Mouse (Mus musculus): ENCODE results near the gene Il25. TPM values are rescaled to one million over a fixed set of nuclear protein-coding genes. Genes with fewer than 3 reads are reported as not detected.
"Not testable (repeated sequence)": the region's sequence is repeated elsewhere in the genome, so short reads cannot be mapped to it uniquely, and the experiment has no call there.

Il25 gene
- polyA plus RNA-seq, 1 experiment from 2014 or later, result not detected

- Histone ChIP-seq H3K9me3 (no peaks in the 10 kb centered on the region), H3K4me2 (peak overlapping the region; percentile 70), H3K27me3 (replicated peaks) (no peaks in the 10 kb centered on the region; the same call in 1 of the 2 replicates), H3K9ac (peak overlapping the region; percentile 54), H3K27ac (replicated peaks) (peak overlapping the region; percentile 90), H3K36me3 (peaks cover 50% of the 10 kb centered on the region), H3K4me3 (no peak overlapping the region), H3K4me1 (peaks cover 58% of the 10 kb centered on the region)
- no peak for ATAC-seq (ENCODE audit: extremely low read depth, insufficient number of reproducible peaks, low FRiP score, low TSS enrichment)
- WGBS, result 36% methylated on average over 3 of the region's 3 CpGs
Measured at GRCm38 (mm10) chr14:54967874-54968273, 35.4 kb downstream of the Il25 start.

DNA sequence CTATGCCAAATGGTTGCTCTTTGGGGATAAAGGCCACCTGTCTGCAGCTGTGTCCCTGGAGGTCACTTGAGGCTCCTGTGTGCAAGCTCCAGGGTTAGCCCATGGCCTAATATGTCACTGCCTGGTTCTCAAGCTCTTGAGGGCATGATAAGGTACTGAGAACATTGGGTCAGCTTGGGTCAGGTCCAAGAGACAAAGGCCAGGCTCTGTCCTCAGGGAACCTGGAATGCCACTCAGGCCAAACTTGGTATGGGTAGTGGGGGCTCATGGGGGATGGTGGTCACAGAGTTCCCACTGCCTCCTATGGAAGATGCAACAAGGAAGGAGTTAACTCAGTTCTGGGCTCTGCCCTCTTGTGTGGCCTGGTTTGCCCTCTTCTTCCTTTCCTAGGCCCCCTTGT, 35.8 kb downstream of the Il25 start:
- peaks cover 52% of the 10 kb centered on the region for H3K36me3 ChIP-seq
- H3K9ac ChIP-seq, result peak overlapping the region; percentile 54
- H3K27me3 ChIP-seq (replicated peaks), result no peaks in the 10 kb centered on the region; the same call in 1 of the 2 replicates
- no peaks in the 10 kb centered on the region for H3K9me3 ChIP-seq
- H3K4me2 ChIP-seq, result 0 out of 2 replicates have a peak overlapping the region, but pooled peaks have one; percentile 70
- peak; percentile 22 for ATAC-seq (ENCODE audit: extremely low read depth, insufficient number of reproducible peaks, low FRiP score, low TSS enrichment)
- peak overlapping the region; percentile 90 for H3K27ac ChIP-seq (replicated peaks)
- peaks cover 59% of the 10 kb centered on the region for H3K4me1 ChIP-seq
- H3K4me3 ChIP-seq, result no peak overlapping the region

- H3K4me2 ChIP-seq; H3K27me3 ChIP-seq (replicated peaks); ATAC-seq (ENCODE audit: extremely low read depth, insufficient number of reproducible peaks, low FRiP score, low TSS enrichment); H3K9me3 ChIP-seq; H3K4me3 ChIP-seq: not testable (repeated sequence)
- Histone ChIP-seq H3K9ac (peak overlapping the region; percentile 64), H3K4me1 (peaks cover 60% of the 10 kb centered on the region), H3K36me3 (peaks cover 75% of the 10 kb centered on the region), H3K27ac (replicated peaks) (peak overlapping the region; percentile 90)
- 74% methylated on average over 11 of the region's 11 CpGs for WGBS
Measured at GRCm38 (mm10) chr14:54972786-54973185, 40.3 kb downstream of the Il25 start.

DNA sequence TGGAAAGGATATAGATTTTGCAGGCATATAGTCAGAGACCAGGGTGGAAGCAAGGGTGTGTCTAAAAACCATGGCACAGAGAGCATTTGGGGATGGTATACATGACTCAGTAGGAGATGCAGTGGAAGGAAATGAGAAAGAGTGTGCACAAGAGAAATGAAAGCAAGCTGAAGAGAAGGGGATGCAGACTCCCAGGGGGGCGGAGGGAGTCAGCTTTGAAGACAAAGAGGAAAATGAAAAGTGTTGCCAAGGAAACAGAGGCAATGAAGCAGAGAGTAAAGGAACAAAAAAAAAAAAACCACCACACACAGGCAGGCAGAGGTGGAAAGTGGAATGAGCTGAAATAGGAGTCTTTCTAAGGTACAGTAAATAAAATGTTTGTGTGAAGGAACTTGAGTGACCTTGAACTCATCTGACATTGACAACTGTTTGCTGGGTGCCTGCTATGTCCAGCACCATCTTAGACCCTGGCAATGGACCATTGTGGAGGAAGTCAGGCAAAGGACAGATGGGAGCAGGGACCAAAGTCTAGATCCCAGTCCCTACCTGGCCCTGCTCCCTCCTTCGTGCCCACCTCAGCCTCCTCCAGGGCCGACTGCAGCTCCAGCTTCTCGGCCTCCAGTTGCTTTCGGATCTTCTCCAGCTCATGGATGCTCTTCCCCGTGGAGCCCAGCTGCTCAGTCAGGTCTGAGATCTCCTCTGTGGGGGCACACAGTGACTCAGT, 41.7 kb downstream of the Il25 start:
- peaks cover 89% of the 10 kb centered on the region for H3K36me3 ChIP-seq
- no peak overlapping the region for H3K4me2 ChIP-seq
- no peaks in the 10 kb centered on the region for H3K9me3 ChIP-seq
- no peak overlapping the region for H3K4me3 ChIP-seq
- peak overlapping the region; percentile 67 for H3K9ac ChIP-seq
- 71% methylated on average over 6 of the region's 6 CpGs for WGBS
- peaks cover 10% of the 10 kb centered on the region for H3K27me3 ChIP-seq (replicated peaks)
- peak overlapping the region; percentile 90 for H3K27ac ChIP-seq (replicated peaks)
- ATAC-seq (ENCODE audit: extremely low read depth, insufficient number of reproducible peaks, low FRiP score, low TSS enrichment), result no peak
- peaks cover 56% of the 10 kb centered on the region for H3K4me1 ChIP-seq

DNA sequence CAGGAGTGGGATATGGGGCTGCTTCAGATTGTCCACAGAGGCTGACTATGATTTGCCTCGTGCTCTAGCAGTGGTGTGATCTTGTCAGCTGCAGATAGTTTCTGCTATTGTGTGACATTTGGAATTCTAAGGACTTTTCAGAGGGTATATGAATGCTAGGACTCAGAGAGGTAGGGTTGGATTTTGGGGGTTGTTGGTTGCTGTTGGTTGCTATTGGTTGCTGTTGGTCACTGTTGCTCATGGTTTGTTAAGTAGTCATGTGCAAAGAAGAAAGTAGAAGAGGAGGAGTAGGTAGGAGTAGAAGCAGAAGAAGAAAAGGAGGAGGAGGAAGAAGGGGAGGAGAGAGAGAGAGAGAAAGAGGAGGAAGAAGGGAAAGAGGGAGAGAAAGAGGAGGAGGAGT, 44.1 kb downstream of the Il25 start, which contains the start of gene Gm17428:
Gene Gm17428 (plus strand): TSS at position 301 of the 400 bp plus-strand sequence.
- WGBS, result 50% methylated on average over 1 of the region's 1 CpGs
- H3K27ac ChIP-seq (replicated peaks), result peak within 1 kb of the TSS; percentile 90
- peak within 1 kb of the TSS; percentile 8; the same call in 1 of the 2 replicates for H3K4me2 ChIP-seq

GRCm38 (mm10) chr14:54978664-54979063, 46.2 kb downstream of the Il25 start:
- 61% methylated on average over 8 of the region's 8 CpGs for WGBS
- ATAC-seq (ENCODE audit: extremely low read depth, insufficient number of reproducible peaks, low FRiP score, low TSS enrichment), result no peak
- Histone ChIP-seq H3K9ac (peak overlapping the region; percentile 79), H3K9me3 (no peaks in the 10 kb centered on the region), H3K4me1 (peaks cover 28% of the 10 kb centered on the region), H3K36me3 (peaks cover 87% of the 10 kb centered on the region), H3K27ac (replicated peaks) (peak overlapping the region; percentile 72), H3K27me3 (replicated peaks) (peaks cover 10% of the 10 kb centered on the region), H3K4me2 (peak overlapping the region; percentile 51), H3K4me3 (peak overlapping the region; percentile 22)

More for the DNA sequence above, 44.1 kb downstream of the Il25 start, which contains the start of gene Gm17428:
- Histone ChIP-seq H3K27me3 (replicated peaks) (peaks cover 10% of the 10 kb centered on the region), H3K4me1 (peaks cover 40% of the 10 kb centered on the region), H3K4me3 (no peak within 1 kb of the TSS), H3K36me3 (peaks cover 87% of the 10 kb centered on the region), H3K9me3 (no peaks in the 10 kb centered on the region), H3K9ac (peak within 1 kb of the TSS; percentile 79)
- no peak for ATAC-seq (ENCODE audit: extremely low read depth, insufficient number of reproducible peaks, low FRiP score, low TSS enrichment)

GRCm38 (mm10) chr14:54981934-54982333, 49.4 kb downstream of the Il25 start:
- H3K36me3 ChIP-seq, result peaks cover 85% of the 10 kb centered on the region
- H3K4me1 ChIP-seq, result peaks cover 17% of the 10 kb centered on the region; the same call in 1 of the 2 replicates
- H3K4me3 ChIP-seq, result peak overlapping the region; percentile 64
- H3K9me3 ChIP-seq, result no peaks in the 10 kb centered on the region
- peak overlapping the region; percentile 66 for H3K4me2 ChIP-seq
- 0 out of 2 replicates have a peak, but pooled peaks cover 5% of the 10 kb centered on the region for H3K27me3 ChIP-seq (replicated peaks)
- H3K27ac ChIP-seq (replicated peaks), result peak overlapping the region; percentile 98
- peak overlapping the region; percentile 96 for H3K9ac ChIP-seq
- WGBS, result 72% methylated on average over 7 of the region's 7 CpGs
- ATAC-seq (ENCODE audit: extremely low read depth, insufficient number of reproducible peaks, low FRiP score, low TSS enrichment), result no peak

MicroRNAs encoded within 50 kb of the gene (microRNA counts, 519-probe panel; counts per million panel counts)
- 7,310 counts per million, percentile 99 among the panel's probes with 10 or more counts for microRNA mmu-miR-208a
- microRNA mmu-miR-208b, result 7,980 counts per million, percentile 100 among the panel's probes with 10 or more counts

Small RNAs within 50 kb of the gene (microRNA-seq; reads per million reads assigned to microRNA genes)
- gene Mir208a, result 8,839 reads per million, percentile 94 among the genes with 10 or more reads in this experiment
- gene Mir208b, result 54,411 reads per million, percentile 99 among the genes with 10 or more reads in this experiment

Other genes starting within 250 kb of the Il25 start
- 48.1 and 49.2 TPM in 2 replicates for gene 1700123O20Rik, start 246.5 kb upstream of the Il25 start, polyA plus RNA-seq (2015; fragmentation: Nextera tagmentation; extraction: Ambion mirVana)
- 81.2 and 85.3 TPM in 2 replicates for gene Acin1, start 245.8 kb upstream of the Il25 start, polyA plus RNA-seq (2015; fragmentation: Nextera tagmentation; extraction: Ambion mirVana)
- 0.16 and 0.18 TPM in 2 replicates for gene Gm29776, start 233.9 kb upstream of the Il25 start, polyA plus RNA-seq (2015; fragmentation: Nextera tagmentation; extraction: Ambion mirVana)
- gene Cebpe, start 220.5 kb upstream of the Il25 start, polyA plus RNA-seq (2015; fragmentation: Nextera tagmentation; extraction: Ambion mirVana), result 0.11 TPM in 1 of 2 replicates, not detected in the other
- gene Slc7a8, start 150.7 kb upstream of the Il25 start, polyA plus RNA-seq (2015; fragmentation: Nextera tagmentation; extraction: Ambion mirVana), result 3.4 and 4.0 TPM in 2 replicates
- not detected in 2 replicates for gene Rnf212b, start 118.6 kb upstream of the Il25 start, polyA plus RNA-seq (2015; fragmentation: Nextera tagmentation; extraction: Ambion mirVana)
- 5.3 and 8.0 TPM in 2 replicates for gene Homez, start 61.7 kb upstream of the Il25 start, polyA plus RNA-seq (2015; fragmentation: Nextera tagmentation; extraction: Ambion mirVana)
- gene Ppp1r3e, start 55.1 kb upstream of the Il25 start, polyA plus RNA-seq (2015; fragmentation: Nextera tagmentation; extraction: Ambion mirVana), result 1.1 and 1.7 TPM in 2 replicates
- gene Bcl2l2, start 49.3 kb upstream of the Il25 start, polyA plus RNA-seq (2015; fragmentation: Nextera tagmentation; extraction: Ambion mirVana), result 2.5 and 2.6 TPM in 2 replicates
- gene Gm20521, start 49.3 kb upstream of the Il25 start, polyA plus RNA-seq (2015; fragmentation: Nextera tagmentation; extraction: Ambion mirVana), result not detected in 2 replicates
- gene Pabpn1, start 40.2 kb upstream of the Il25 start, polyA plus RNA-seq (2015; fragmentation: Nextera tagmentation; extraction: Ambion mirVana), result 72.3 and 74.0 TPM in 2 replicates
- gene Slc22a17, start 19.6 kb upstream of the Il25 start, polyA plus RNA-seq (2015; fragmentation: Nextera tagmentation; extraction: Ambion mirVana), result 33.9 and 37.4 TPM in 2 replicates
- 13.3 and 13.9 TPM in 2 replicates for gene Efs, start 6.6 kb upstream of the Il25 start, polyA plus RNA-seq (2015; fragmentation: Nextera tagmentation; extraction: Ambion mirVana)
- 0.49 and 0.98 TPM in 2 replicates for gene Cmtm5, start 3.6 kb downstream of the Il25 start, polyA plus RNA-seq (2015; fragmentation: Nextera tagmentation; extraction: Ambion mirVana)
- gene Myh6, start 34.2 kb downstream of the Il25 start, polyA plus RNA-seq (2015; fragmentation: Nextera tagmentation; extraction: Ambion mirVana), result 1,796 and 1,858 TPM in 2 replicates
- gene Gm17428, start 44.2 kb downstream of the Il25 start, polyA plus RNA-seq (2015; fragmentation: Nextera tagmentation; extraction: Ambion mirVana), result not detected in 2 replicates
- gene Myh7, start 61.9 kb downstream of the Il25 start, polyA plus RNA-seq (2015; fragmentation: Nextera tagmentation; extraction: Ambion mirVana), result 3,662 and 3,747 TPM in 2 replicates
- 56.8 and 58.2 TPM in 2 replicates for gene Ngdn, start 82.8 kb downstream of the Il25 start, polyA plus RNA-seq (2015; fragmentation: Nextera tagmentation; extraction: Ambion mirVana)
- 3.0 and 3.2 TPM in 2 replicates for gene Zfhx2, start 159.6 kb downstream of the Il25 start, polyA plus RNA-seq (2015; fragmentation: Nextera tagmentation; extraction: Ambion mirVana)
- 13.8 and 15.9 TPM in 2 replicates for gene Thtpa, start 162.1 kb downstream of the Il25 start, polyA plus RNA-seq (2015; fragmentation: Nextera tagmentation; extraction: Ambion mirVana)
- gene Ap1g2, start 173.9 kb downstream of the Il25 start, polyA plus RNA-seq (2015; fragmentation: Nextera tagmentation; extraction: Ambion mirVana), result 7.4 and 7.9 TPM in 2 replicates
- gene Jph4, start 184.2 kb downstream of the Il25 start, polyA plus RNA-seq (2015; fragmentation: Nextera tagmentation; extraction: Ambion mirVana), result 0.31 and 0.32 TPM in 2 replicates

Measured in heart, embryonic 13.5 days (tissue).